Mouse (Mus musculus) left cerebral cortex, adult 2 months (tissue): ENCODE data around the gene Gabrr2. TPM values are rescaled to one million over a fixed set of nuclear protein-coding genes. Genes with fewer than 3 reads are reported as not detected.
A peak's percentile ranks its signal among the peaks of the same experiment; 100 is the strongest.

Experiments used
- DNase-seq, 2 experiments: peaks; one replicate each; pipeline ENCODE4 v3.0.0; 2021 to 2022; ENCODE audit warnings: low spot score in 2 of 2, mixed read lengths in 1 of 2; ENCODE audit errors: extremely low spot score in 1 of 2
- H3K27ac ChIP-seq: fragments of 200-600 bp; 2 replicates; pipeline ENCODE4 v1.8.1; 2022
- H3K4me3 ChIP-seq: fragments of 200-600 bp; 2 replicates; pipeline ENCODE4 v1.8.1; 2022
- CTCF ChIP-seq: fragments of 200-600 bp; IDR thresholded peaks from 2 replicates; pipeline ENCODE4 v1.8.1; 2022; ENCODE audit warnings: antibody characterized with exemption, mild to moderate bottlenecking, moderate library complexity
- intact Hi-C: fragments of 180-260 bp; cut with DNase I; formaldehyde crosslinking; loops from one replicate; pipeline ENCODE4 v1.15.1; 2025
- total RNA-seq, 2 experiments: library from RNA; stranded (reverse); gene quantifications; 2 replicates each; pipeline ENCODE4 v1.2.3; 2021

Gabrr2 gene
- total RNA-seq, 2 experiments from 2014 or later, result 0.34 to 0.37 TPM

DNA sequence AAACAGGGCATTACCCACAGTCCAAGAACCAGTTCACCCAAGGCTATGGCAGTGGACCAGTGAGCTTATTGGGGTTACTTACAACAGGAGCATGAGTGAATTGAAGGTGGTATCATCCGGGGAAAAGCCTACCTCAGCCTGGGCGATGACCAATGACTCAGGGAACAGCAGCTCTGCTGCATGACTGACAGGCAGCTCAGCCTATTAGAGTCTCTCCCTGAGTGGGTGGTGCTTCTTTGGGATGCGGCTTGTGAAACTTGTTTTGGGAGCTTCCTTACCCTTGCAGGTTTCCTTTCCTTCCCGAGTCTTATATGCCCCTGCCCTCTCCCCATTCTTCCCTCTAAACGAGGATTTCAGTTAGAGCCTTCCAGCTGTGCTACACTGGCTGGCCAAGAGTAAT is 10.1 kb upstream of the Gabrr2 start:
- intact Hi-C loops, result loop anchor here (5.0 kb wide), 1 partner anchor 65 kb away; no protein-coding TSS in a partner anchor
- no peak overlapping the region for H3K27ac ChIP-seq
- no peak overlapping the region for H3K4me3 ChIP-seq
- DNase-seq, result no peak
- TF ChIP-seq CTCF, result no peak

- H3K4me3 ChIP-seq, result no peak overlapping the region
- no peak for DNase-seq
- intact Hi-C loops, result loop anchor here (5.0 kb wide), 1 partner anchor 63 kb away; no protein-coding TSS in a partner anchor
- TF ChIP-seq CTCF, result no peak
- no peak overlapping the region for H3K27ac ChIP-seq
These were observed 8.4 kb upstream of the Gabrr2 start for GRCm38 (mm10) chr4:33054426-33054825.

- no peak overlapping the region for H3K27ac ChIP-seq
- DNase-seq, result no peak
- no peak overlapping the region for H3K4me3 ChIP-seq
- intact Hi-C loops, result no loop called here
- TF ChIP-seq CTCF, result no peak
These were observed 6.5 kb upstream of the Gabrr2 start for GRCm38 (mm10) chr4:33056317-33056716.

GRCm38 (mm10) chr4:33057890-33058687 is 4.7 kb upstream of the Gabrr2 start:
- peak overlapping the region; percentile 76 for H3K27ac ChIP-seq
- intact Hi-C loops, result no loop called here

DNA sequence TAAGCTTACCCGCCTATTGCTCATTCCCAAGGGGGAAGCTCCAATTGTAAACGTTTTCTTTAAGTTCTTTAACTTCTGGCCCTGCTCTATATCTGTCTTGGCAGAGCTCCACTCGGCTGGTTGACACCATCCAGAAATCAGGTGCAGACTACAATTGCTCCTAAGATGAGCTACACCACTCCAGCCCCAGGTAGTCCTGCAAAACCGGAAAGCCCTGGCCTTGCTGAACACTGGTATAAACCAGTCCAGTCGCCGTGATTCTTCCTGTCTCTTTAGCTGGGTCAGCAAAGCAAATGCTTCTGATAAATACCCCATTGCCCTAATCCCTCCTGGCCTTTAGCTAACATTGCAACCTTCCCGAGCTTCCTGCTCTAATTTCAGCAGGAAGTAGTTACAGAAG is 1.6 kb upstream of the Gabrr2 start:
- H3K4me3 ChIP-seq, result no peak overlapping the region
- no peak for TF ChIP-seq CTCF
- no peak for DNase-seq
- intact Hi-C loops, result no loop called here
- no peak overlapping the region for H3K27ac ChIP-seq

More at GRCm38 (mm10) chr4:33057890-33058687, 4.7 kb upstream of the Gabrr2 start:
- H3K4me3 ChIP-seq, result no peak overlapping the region
- TF ChIP-seq CTCF, result no peak
- DNase-seq, result peak in 1 of 2 experiments; percentile 44

DNA sequence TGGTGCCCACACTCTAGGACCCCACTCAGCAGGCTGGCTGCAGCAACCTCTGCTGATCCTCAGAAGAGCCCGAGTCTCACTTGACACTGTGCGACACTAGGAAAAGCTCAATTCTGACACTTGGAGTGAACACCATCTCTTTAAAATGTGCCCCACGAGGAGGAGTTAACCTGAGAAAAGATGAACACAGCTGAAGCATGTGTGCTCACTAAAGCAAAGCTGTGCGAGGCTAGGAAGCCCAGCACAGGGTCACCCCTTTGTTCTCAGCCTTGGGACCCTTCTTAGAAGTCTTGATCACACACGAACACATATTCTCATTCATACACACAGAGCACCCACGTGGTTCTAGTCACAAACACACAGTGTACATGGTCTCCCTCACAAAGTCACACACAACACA is 2.2 kb downstream of the Gabrr2 start:
- no peak for TF ChIP-seq CTCF
- DNase-seq, result no peak
- H3K27ac ChIP-seq, result no peak overlapping the region
- intact Hi-C loops, result no loop called here
- no peak overlapping the region for H3K4me3 ChIP-seq

DNA sequence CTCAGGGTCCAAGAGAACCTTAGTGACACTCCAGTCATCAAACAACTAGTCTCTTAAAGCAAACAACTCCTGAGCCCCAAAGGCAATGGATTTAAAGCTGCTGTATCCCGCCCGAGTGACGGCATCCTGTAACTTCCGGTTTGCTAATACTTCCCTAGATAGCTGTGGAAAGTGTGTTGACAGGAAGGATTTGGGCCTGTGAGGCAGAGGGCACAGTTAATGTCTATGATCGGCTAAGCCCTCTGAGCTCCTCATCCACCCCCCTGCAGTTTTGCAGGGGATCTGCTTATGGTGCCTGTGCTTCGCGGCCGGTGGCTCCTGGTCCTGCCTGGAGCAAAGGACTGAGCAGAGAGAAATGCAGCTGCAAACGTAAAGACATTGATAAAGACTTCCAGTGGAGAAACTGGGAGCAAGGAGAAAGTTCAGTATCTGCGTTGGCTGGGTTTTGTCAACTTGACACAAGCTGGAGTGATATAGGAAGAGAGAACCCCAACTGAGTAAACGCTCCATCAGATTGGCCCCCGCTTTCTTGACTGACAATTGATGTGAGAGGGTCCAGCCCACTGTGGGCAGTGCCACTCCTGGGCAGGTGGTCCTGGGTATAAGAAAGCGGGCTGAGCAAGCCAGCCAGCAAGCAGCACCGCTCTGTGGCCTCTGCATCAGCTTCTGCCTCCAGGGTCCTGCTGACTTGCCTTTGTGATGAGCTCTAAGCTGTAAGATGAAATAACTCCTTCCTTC is 3.6 kb downstream of the Gabrr2 start:
- TF ChIP-seq CTCF, result no peak
- intact Hi-C loops, result no loop called here
- Histone ChIP-seq H3K27ac (no peak overlapping the region), H3K4me3 (no peak overlapping the region)
- no peak for DNase-seq

DNA sequence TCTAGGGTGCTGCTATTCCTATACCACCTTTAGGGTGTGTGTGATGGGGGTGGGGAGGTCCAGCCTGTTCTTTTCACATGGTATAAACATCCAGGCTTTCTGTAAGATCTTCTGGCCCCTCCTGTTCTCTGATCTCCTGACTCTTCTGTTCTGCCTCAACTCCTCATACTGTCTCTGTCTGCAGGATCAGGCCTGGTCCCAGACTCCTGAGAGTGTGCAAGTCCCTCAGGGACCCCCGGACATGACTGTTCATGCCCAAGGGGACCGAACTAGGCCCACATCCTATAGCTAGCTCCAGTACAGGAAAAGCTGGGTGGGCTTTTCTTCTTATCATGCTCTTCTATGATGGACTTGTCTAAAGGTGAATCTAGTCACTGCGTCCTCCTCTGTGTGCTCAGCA is 4.5 kb downstream of the Gabrr2 start:
- TF ChIP-seq CTCF, result no peak
- intact Hi-C loops, result no loop called here
- DNase-seq, result no peak
- Histone ChIP-seq H3K27ac (no peak overlapping the region), H3K4me3 (no peak overlapping the region)

- intact Hi-C loops, result no loop called here
- H3K27ac ChIP-seq, result no peak overlapping the region
- no peak for DNase-seq
These were observed 5.0 kb downstream of the Gabrr2 start for GRCm38 (mm10) chr4:33067826-33068225.

GRCm38 (mm10) chr4:33068894-33069293 is 6.1 kb downstream of the Gabrr2 start:
- Histone ChIP-seq H3K27ac (no peak overlapping the region), H3K4me3 (no peak overlapping the region)
- peak; percentile 23 to 36 for DNase-seq
- TF ChIP-seq CTCF, result no peak
- intact Hi-C loops, result no loop called here

More at GRCm38 (mm10) chr4:33067826-33068225, 5.0 kb downstream of the Gabrr2 start:
- no peak for TF ChIP-seq CTCF
- H3K4me3 ChIP-seq, result no peak overlapping the region

DNA sequence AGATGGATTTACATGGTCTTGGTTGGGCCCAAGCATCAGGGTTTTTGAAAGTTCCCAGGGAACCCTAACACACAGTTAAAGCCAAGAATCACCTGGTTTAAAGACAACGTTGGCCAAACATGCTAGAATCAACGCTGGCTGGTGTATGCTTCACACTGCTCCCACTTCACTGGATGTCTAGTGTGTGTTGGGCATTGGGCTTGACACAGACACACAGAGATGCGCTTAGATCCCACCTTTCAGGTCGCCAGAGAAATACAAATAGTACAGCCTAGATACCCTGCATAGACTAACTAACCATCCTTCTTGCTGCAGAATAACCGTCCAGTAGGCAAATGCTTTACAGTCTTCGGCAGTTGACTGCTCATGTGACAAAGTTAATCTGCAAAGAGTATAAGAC is 7.5 kb downstream of the Gabrr2 start:
- Histone ChIP-seq H3K4me3 (no peak overlapping the region), H3K27ac (no peak overlapping the region)
- TF ChIP-seq CTCF, result no peak
- DNase-seq, result no peak
- intact Hi-C loops, result no loop called here

DNA sequence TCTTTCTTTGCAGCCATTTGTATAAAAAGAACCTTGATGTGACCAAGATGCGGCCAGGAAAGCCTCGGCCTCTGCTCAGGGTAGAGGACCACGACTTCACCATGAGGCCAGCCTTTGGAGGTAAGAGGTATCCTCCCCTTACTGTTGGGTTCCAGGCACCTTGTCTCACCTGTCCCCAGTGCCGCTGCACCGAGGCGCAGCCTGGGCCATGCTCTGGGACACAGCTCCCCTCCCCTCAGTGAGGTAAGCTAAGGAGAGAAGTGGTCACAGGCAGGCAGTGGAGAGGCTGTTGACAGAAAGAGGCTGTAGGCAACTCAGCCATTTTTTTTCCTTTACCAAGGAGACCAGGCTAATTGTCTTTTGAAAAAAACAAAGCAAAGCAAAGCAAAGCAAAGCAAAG is 8.5 kb downstream of the Gabrr2 start:
- H3K4me3 ChIP-seq, result no peak overlapping the region
- no peak for DNase-seq
- no peak overlapping the region for H3K27ac ChIP-seq
- intact Hi-C loops, result no loop called here
- no peak for TF ChIP-seq CTCF
